Mouse (Mus musculus) brain, adult 2 months (tissue): Measurements from ENCODE around the gene Ccdc130.

Experiments
- DNase-seq: peaks from one replicate; pipeline ENCODE4 v3.0.0; 2011; ENCODE audit warnings: low read depth, low spot score

The Ccdc130 gene

DNA sequence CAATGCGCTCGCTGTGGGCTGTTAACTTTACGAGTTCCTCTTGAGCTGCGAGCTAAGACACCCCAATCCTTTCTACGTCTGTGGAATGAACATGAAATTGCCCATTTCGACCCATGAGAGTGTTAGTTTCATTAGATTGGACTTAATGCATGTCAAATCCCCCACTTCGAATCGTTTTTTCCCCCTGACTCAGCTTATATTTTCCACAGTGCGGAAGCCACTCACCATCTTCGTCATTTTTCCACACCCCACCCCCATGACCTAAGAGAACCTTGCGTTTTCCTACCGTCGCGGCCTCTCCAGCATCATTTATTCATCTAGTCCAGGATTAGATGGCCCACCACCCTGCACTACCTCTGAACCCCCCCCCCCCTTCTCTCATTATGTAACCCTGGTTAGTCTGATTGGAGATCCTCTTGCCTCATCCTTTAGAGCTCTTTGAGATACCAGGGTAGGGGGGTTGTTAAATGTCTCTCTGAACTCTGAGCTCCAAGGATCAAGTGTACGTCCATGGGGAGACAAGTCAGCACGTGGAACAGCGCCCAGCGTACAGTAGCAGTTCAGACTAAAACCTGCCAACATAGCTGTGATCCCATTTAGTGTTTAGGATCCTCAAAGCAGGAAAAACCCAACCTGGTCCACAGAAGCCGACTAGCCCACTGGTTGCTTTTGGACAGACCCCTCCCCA lies 32.5 kb downstream of the Ccdc130 start:
- DNase-seq = no peak

DNA sequence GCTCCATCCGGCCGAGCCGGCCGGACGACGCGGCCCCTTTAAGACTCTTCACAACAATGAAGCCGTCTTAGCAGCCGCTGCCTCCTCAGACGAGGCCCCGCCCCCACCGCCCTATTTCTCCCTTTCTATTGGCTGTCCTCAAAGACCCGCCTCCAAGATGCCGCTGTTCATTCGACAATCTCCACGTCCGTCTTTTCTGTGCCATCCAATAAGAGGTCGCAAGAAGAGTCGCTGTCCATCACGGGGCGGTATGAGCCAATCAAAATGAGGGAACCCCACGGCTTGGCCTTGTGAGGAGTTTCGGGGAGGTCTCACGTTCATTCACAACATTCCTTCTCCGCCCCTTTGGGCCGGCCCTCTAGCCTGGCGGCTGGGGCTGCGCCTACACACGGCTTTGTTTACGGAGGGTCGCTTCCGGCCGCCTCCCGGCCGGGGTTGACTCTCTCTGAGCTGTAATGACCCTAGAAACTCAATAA lies 33.1 kb downstream of the Ccdc130 start, which contains the start of gene Zswim4:
Gene Zswim4, minus strand, starts transcription at position 58 of the 476 bp plus-strand sequence.
- DNase-seq = peak; percentile 100

DNA sequence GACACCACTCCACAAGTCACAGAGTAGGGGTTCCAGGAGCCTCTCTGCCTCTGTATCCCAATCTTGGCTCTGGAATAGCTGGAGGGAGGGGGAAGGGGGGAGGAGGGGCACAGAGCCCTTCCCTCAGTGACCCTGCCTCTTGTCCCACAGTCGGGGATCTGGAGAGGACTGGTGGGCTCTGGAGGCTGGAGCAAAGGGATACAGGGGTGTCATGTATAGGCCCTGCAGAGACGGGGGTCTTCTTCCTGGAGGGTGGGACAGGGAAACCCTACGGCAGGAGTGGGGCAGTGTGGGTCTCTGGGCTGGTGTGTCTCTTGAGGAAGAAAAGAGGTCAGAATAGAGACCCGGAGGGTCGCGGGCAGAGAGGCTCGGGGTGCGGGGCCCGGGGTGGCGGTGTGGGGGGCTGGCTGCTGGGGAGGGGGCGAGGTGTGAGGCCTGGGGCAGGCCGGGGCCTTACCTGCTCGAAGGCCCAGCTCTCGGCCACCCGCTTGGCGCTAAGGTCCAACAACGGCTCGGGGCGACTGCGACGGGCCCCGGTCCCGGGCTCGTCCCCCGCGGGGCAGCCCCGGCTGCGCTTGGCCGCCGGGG lies 33.7 kb downstream of the Ccdc130 start:
- DNase-seq = no peak

DNA sequence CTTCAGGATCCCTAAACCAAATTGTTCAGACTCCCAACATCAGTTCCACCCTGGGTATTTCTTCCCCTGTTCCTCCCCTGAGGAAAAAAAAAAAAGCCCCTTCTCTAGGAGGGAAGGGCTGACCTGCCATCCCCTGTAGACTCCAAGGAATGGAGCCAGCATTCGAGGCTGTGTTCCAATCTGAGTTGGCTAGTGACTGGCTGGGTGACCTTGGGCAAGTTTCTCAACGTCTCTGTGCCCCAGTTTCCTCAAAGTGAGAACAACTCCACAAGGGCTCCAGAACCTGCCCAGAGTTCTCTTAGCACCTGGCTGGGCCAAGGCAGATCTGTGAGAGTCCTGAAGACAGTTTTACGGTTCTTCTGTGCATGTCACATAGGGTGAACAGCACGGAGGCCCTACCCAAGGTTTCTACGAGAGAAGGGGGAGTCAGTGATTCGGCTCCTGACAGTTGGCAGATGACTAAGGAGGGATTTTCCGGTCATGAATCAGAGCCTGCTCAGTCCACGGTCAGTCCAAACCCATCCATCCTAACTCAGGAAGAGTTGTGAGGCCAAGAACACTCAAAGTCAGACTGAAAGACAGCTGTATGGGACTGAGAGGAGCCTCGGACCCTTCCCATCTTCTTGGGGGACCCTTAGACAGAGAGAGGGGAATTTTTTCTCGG lies 34.3 kb downstream of the Ccdc130 start:
- peak; percentile 44 for DNase-seq

DNA sequence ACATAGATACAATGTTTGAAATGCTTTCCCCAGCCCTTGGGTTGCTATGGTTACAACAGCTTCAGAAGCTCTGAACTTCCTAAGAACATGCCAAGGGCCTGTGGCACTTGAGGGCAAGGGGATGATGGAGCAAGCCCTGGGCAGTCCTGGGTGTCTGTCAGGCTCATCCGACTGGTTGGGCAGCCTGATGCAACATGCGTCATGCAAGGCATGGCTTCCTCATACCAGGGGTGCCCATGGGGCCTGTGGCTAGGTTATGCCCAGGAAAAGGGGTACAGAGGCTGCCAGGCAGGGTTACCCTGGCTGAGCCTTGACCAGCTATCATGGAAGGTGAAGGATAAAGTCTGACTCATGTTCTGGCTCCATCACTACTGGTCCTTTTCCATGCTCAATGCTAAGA lies 37.1 kb downstream of the Ccdc130 start:
- DNase-seq = no peak

DNA sequence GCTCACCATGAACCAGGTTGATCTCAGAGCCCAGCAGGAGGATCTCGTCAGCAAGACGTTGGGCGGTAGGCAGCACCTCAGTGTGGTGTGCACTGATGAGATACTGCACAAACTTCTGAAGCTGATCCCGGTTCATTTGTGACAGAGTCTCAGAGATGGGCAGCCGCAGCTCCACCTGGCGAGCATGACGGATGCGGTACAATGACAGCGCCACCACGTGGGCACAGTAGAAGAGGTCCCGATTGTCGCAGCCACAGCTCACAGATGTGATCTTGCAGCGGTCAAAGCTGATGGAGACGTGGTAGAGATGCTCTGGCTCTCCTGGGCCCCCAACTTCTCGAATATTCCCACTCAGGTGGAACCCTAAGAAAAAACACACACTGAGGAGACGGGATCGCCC lies 39.4 kb downstream of the Ccdc130 start:
- no peak for DNase-seq

DNA sequence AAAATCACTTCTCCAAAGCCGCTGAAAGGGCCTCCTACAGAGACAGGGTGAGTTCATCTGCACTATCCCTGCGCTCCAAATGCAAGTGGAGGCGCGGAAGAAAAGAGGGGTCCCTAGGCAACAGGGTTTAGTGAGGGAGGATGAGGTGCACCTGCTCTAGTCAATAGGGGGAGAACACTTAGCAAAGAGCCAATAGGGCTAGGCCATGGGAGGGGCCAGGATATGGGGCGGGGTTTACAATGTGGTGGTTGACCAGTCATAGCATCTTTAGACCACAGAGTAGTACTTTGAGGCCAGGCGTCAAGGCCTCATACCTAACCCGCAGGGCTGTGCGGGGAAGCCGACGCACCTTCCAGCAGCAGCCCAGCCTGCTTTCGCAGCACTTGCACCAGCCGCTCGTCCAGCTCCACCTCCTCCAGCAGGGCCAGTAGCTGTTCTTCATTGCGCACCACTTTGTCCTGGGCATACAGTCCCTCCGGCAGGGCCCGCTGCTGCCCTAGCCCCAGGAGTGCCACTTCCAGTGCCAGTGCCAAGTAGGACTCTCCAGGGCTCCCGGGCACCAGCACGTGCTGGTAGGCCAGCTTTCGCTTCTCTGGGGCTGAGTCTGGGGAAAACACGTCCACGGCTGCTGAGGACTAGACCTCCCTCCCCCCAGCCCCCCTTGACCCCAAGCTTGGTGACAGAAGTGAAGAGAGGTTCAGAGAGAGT lies 46.7 kb downstream of the Ccdc130 start:
- peak; percentile 50 for DNase-seq

DNA sequence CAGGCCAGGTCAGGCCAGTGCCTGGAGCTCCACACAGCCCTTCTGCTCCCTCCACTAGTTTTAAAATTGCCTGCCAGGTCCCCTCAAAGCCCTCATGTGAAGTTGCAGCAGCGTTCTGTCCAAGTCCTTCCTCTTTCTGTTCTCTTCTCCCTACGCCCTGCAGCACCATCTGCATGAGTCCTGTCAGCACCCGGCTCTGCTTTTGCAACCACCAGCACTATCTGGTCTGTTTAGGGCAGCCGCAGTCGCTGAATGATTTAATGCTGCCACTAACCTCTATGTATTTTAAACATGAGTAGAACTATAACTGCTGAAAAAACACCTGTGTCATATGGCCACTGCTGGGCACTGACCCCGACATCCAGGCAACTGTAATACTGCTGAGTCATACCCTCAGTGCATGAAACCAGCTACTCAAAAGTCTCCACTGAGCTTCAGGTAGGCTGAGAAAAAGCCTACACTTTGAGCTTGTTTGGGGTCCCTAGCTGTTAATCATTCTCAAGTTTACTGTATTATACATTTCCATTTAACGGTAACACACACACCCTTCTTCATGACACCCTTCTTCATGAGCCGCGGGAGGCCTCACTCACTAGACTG lies 47.5 kb downstream of the Ccdc130 start:
- peak; percentile 58 for DNase-seq

DNA sequence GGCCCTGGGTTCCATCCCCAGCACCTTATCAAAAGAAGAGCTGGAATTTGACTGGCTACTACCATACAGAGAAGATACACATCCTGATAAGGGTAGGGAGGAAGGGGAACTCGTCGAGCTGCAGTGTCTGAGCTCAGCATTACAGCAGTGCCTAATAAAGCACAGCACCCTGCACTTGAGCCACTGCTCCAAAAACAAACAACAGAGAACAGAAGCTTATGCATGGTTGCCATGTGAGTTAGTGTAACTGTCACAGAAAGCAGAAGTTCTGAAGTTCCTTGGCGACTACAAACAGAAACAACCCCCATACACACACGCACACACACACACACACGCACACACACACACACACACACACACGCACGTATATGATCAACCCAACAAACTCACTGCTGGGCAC lies 50.1 kb downstream of the Ccdc130 start:
- peak; percentile 48 for DNase-seq

DNA sequence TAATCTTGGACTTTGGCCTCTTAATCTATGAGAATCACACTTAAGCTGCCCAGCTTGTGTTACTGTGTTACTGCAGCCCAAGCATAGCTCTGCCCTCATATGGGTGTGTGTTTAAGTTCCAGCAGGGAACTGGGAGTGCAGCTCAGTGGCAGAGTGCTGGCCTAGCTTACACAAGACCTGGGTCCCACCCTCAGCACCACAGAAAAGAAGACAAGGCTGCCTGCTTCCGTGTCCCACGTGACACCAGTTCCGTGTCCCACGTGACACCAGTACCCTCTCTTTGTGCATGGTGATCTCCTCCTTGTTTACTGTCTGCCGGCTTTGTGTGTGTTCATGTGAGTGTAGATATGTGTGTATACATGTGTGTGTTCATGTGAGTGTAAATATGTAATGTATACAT lies 52.0 kb downstream of the Ccdc130 start:
- DNase-seq = no peak

DNA sequence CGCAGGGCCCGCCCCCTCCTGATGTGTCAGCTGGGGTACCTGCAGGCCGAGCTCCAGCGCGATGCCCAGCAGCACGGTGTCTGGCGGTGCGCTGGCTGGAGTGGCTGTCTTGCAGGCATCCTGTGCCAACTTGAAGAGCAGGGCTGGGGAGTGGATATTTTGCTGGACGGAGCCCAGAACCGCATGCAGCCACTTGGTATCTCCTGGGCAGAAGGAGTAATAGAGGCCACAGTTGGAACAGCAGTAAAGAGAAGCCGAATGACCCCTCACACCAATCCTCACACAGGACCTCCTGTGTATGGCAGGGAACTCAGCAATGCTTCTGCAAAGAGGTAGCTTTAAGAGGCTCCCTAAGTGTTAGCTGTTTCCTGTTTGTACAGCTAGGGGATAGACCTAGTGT lies 53.0 kb downstream of the Ccdc130 start:
- DNase-seq = no peak

DNA sequence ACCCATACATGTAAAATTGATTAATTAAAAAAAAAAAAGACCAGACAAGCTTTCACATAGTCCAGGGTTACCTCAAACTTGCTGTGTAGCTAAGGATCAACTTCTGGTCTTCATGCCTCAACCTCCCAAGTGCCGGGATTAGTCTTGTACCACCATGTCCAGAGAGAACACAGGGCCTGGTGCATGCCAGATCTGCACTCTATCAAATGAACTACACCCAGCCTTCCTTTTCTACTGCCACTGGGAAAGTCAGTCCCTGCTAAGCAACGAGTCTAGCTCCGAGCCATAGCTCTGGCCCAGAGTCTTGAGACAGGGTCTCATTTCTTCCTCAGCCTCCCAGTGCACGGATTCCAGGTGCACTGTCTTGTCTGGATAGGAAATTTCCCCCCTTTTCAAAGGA lies 56.9 kb downstream of the Ccdc130 start:
- no peak for DNase-seq

DNA sequence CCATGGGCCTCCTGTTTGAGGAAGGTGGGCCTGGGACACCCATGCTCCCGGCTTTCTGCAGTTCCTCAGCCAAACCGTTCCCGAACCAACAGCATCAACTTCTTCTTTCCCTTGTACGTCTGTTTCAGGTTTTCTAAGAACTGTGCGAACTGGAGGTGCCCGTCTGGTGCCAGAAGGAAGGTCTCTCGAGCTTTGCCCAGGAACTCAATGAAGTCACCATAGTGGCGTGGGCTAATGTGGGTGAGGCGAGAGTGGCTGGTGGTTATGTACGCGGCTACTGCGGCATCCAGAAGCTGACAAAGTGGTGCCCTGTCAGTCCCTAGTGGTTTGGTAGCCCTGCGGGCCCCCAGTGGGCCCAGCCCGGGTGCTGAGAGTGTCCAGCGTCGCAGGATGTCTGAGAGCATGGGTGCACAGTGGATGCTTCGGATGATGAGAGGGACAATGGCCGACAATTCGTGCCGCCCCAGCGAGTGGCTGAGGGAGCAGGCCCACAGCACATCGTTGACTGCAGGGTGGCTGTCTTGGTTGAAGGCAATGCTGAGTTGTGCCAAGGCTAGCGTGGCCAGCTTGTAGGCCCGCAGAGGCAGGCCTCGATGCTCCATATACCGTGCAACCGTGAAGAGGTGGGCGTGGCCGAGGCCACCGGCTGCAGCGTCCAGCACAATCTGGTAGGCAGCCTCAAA lies 58.2 kb downstream of the Ccdc130 start:
- no peak for DNase-seq

DNA sequence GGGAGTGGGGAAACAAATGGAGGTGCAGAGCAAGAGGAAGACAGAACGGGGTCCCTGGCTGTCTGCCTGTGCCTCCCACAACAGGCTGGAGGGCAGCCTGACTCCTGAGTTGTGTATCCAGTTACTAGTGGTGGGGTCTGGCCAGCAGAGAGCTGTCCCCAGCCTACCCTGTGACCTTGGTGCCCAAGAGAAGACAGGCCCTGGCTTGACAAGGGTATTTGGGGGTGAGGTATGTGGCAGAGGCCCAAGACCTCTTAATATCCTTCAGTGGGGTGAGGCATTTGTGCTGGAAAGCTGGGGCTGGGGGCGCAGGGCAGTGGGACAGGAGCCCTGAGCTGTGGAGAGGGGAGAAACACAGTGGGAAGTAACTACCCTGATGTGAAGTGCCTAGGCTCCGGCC lies 59.0 kb downstream of the Ccdc130 start:
- no peak for DNase-seq

DNA sequence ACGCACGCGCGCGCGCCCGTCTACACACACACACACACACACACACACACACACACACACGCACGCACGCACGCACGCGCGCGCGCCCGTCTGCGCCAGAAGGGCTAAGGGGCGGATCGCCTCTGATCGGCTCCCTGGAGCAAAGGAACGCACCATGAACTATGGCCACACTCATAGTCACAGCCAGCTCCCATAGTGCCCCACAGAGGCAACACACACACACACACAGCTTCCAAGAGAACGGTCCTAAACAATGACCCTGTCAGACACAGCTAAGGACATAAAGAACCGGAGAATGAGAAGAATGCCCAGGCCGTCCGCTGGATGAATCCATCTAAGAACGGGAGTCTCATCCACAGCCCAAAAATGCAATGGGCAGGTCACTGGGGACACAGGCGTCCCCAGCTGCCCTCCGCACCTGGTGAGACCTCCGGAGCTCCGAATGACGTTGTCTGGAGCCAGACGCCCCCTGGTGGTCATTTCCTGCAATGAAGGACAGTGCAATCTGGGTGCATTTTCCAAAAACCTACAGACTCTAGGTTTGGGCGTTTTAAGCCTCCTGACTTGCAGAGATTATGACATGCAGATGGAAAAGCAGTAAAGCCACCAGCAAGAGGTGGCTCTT lies 59.9 kb downstream of the Ccdc130 start:
- peak; percentile 86 for DNase-seq

DNA sequence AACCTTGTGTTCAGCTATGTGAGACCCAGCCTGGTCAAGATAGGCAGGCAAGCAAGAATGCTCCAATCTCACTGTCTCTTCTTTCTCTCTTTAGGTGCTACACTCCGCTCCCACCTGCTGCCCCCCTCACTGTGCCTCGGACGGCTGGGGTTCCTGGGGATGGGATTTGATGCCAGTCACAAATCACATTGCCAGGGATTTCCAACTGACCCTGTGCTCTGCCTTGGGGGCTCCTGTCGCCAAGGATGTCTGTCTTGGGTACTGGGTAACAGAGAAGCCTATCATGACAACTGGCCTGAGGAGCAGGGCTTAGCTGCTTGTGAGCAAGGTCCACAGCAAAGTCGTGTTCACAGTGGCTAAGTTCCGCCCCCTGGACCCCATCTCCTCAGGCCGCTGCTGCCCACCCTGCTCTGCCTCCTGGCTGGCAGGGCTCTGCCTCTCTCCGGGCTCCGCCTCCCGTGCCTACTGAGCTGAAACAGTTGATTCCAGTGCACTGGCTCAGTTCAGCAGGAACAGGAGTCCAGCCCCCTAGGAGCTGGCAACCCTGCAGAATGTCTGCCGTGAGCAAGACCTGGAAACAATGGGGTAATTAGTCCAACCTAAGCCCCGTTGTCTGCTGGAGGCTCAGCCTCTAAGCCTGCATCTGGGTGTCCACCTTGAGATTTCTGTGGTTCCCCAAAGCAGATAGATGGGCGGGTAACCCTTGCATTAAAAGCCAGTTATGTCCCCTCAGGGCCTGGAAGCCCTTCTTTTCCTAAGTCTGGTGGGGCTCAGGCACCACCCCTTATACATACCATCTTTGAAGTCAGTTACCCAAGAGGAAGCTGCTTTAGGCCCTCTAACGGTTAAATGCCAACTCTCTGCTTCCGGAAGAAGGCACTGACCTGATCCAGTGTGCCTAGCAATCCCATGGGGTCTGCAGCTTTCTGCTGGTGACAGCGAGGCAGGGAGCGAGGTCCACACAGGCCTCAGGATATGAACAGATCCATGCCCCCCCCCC lies 61.5 kb downstream of the Ccdc130 start:
- no peak for DNase-seq

DNA sequence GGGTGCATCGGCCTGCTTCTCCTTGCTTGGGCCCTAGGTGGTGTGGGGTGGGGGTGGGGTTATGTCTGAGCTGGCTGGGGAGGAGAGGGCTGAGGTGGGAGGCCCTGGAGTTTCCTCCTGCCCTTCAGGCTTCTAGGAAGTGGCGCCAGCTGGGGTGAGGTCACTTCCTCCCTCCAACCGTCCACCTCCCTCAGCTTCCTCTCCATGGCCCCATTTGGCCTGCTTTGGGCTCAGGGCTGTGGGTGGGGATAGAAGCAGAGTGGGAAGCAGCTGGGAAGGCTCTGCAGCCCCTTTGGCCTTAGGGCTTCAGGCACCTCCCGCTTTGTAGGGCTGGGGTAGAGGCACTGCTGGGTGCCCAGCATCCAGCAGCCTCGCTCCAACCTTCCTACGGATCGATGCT lies 62.4 kb downstream of the Ccdc130 start:
- DNase-seq = no peak
